Mouse (Mus musculus) thymus, adult 2 months (tissue): Measurements from ENCODE around the gene Cerk. TPM values are rescaled to one million over a fixed set of nuclear protein-coding genes. Genes with fewer than 3 reads are reported as not detected.

Experiments
- DNase-seq: peaks from one replicate; pipeline ENCODE4 v3.0.0; 2021
- H3K27ac ChIP-seq: fragments of 200-500 bp; 2 replicates; pipeline ENCODE4 v1.5.1; 2012; ENCODE audit warnings: low read length, control low read depth; ENCODE audit not compliant: control insufficient read depth, insufficient read depth
- H3K27me3 ChIP-seq: fragments of 200-500 bp; 2 replicates; pipeline ENCODE4 v1.6.1; 2012; ENCODE audit warnings: mild to moderate bottlenecking, low read length, moderate library complexity, mixed read lengths; ENCODE audit not compliant: control insufficient read depth, insufficient read depth
- H3K36me3 ChIP-seq: fragments of 200-500 bp; 2 replicates; pipeline ENCODE4 v1.6.1; 2012; ENCODE audit warnings: mild to moderate bottlenecking, low read length, moderate library complexity; ENCODE audit not compliant: control insufficient read depth, insufficient read depth
- H3K4me1 ChIP-seq: fragments of 200-500 bp; replicated peaks from 2 replicates; pipeline ENCODE4 v1.6.1; 2012; ENCODE audit warnings: low read length; ENCODE audit not compliant: control insufficient read depth, insufficient read depth
- H3K4me3 ChIP-seq: fragments of 200-500 bp; 2 replicates; pipeline ENCODE4 v1.5.1; 2012; ENCODE audit warnings: mild to moderate bottlenecking, low read length, control low read depth, moderate library complexity; ENCODE audit not compliant: control insufficient read depth, insufficient read depth
- CTCF ChIP-seq: fragments of 200-500 bp; IDR thresholded peaks from 2 replicates; pipeline ENCODE4 v1.5.1; 2012; ENCODE audit warnings: mild to moderate bottlenecking, control low read depth, low read length, moderate library complexity, borderline replicate concordance; ENCODE audit not compliant: control insufficient read depth, poor library complexity, insufficient read depth; ENCODE audit errors: extremely low read depth
- POLR2A ChIP-seq: fragments of 200-500 bp; IDR thresholded peaks from 2 replicates; pipeline ENCODE4 v1.6.1; 2012; ENCODE audit warnings: mild to moderate bottlenecking, low read length, control low read depth, moderate library complexity; ENCODE audit not compliant: control insufficient read depth, poor library complexity, insufficient read depth; ENCODE audit errors: extremely low read depth
- WGBS: fragments of 180-500 bp; shearing (Covaris S2); methylation state at CpG from one replicate; pipeline ENCODE4 v1.1.7; 2018; 5-methylcytosine and 5-hydroxymethylcytosine counted together
- polyA plus RNA-seq: library from polyadenylated mRNA; depleted of rRNA; stranded (reverse); fragments of >200 nt; gene quantifications from 2 replicates; pipeline ENCODE4 v1.2.3, GENCODE M21; 2012

The Cerk gene
- polyA plus RNA-seq, 1 experiment, result 180 TPM

- no peak overlapping the region for H3K4me3 ChIP-seq
- DNase-seq, result no peak
- WGBS, result 88% methylated on average over 10 of the region's 10 CpGs
Observed at GRCm38 (mm10) chr15:86188746-86189470, 3.0 kb upstream of the Cerk start.

GRCm38 (mm10) chr15:86188186-86188585 is 2.2 kb upstream of the Cerk start:
- Histone ChIP-seq H3K36me3 (no peaks in the 10 kb centered on the region), H3K4me3 (no peak overlapping the region), H3K27ac (no peak overlapping the region), H3K4me1 (peaks cover 35% of the 10 kb centered on the region), H3K27me3 (no peaks in the 10 kb centered on the region)
- WGBS, result 94% methylated on average over 5 of the region's 5 CpGs
- TF ChIP-seq CTCF, result no peak
- no peak for TF ChIP-seq POLR2A
- no peak for DNase-seq

More at GRCm38 (mm10) chr15:86188746-86189470, 3.0 kb upstream of the Cerk start:
- Histone ChIP-seq H3K36me3 (no peaks in the 10 kb centered on the region), H3K4me1 (peaks cover 29% of the 10 kb centered on the region), H3K27me3 (no peaks in the 10 kb centered on the region), H3K27ac (no peak overlapping the region)
- no peak for TF ChIP-seq POLR2A
- no peak for TF ChIP-seq CTCF

DNA sequence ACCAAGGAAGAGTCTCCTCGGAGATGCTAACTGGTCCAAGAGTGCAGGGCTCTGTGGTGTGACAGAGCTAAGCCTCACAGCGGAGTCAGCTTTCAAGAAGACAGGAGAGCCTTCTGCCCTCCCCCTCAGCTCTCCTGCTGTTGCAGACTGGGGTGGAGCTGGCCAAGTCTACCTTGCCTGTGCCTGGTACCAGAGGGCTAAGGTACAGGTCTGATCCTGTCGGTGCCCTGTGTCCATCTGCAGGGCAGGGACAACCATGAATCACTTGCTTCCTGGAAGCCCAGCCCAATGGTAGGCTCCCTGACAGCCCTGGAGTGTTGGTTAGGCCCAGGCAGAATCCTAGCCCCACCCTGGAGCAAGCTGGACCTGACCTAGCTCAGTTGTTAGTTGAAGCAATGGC is 745 bp upstream of the Cerk start:
- Histone ChIP-seq H3K4me1 (peaks cover 42% of the 10 kb centered on the region), H3K36me3 (no peaks in the 10 kb centered on the region), H3K27ac (no peak overlapping the region), H3K27me3 (no peaks in the 10 kb centered on the region), H3K4me3 (no peak overlapping the region)
- DNase-seq, result peak; percentile 14
- TF ChIP-seq CTCF (no peak), POLR2A (no peak)
- 85% methylated on average over 3 of the region's 3 CpGs for WGBS

GRCm38 (mm10) chr15:86184851-86185688 is 871 bp downstream of the Cerk start:
- DNase-seq, result peak; percentile 65
- H3K36me3 ChIP-seq, result no peaks in the 10 kb centered on the region
- H3K4me1 ChIP-seq, result peaks cover 42% of the 10 kb centered on the region
- peak overlapping the region; percentile 99 for H3K27ac ChIP-seq
- under 1% methylated on average over 68 of the region's 70 CpGs for WGBS
- H3K4me3 ChIP-seq, result peak overlapping the region; percentile 86
- TF ChIP-seq POLR2A, result peak; percentile 79
- TF ChIP-seq CTCF, result no peak
- no peaks in the 10 kb centered on the region for H3K27me3 ChIP-seq

DNA sequence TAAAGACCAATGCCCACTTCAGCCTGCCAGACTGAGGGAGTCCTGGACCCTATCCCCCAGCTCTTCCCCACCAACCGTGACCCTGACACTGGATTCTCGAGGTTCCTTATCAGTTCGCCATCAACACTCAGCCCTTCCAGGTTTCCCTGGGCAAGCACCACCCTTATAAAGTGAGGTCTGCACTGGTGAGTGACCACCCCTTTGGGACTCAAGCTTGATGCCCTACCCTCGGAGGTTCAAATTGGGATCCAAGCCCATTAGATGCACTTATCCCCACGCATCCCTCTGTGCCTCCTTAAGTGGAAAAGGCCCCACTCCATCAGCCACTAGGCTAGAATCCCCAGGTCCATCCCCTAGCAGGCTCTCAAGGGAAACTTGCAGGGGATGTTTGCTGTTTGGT is 1.9 kb downstream of the Cerk start:
- WGBS, result 61% methylated on average over 5 of the region's 5 CpGs
- Histone ChIP-seq H3K4me1 (peaks cover 44% of the 10 kb centered on the region), H3K27me3 (no peaks in the 10 kb centered on the region), H3K36me3 (no peaks in the 10 kb centered on the region), H3K27ac (peak overlapping the region; percentile 99), H3K4me3 (peak overlapping the region; percentile 86)
- no peak for TF ChIP-seq POLR2A
- peak; percentile 26 for DNase-seq

DNA sequence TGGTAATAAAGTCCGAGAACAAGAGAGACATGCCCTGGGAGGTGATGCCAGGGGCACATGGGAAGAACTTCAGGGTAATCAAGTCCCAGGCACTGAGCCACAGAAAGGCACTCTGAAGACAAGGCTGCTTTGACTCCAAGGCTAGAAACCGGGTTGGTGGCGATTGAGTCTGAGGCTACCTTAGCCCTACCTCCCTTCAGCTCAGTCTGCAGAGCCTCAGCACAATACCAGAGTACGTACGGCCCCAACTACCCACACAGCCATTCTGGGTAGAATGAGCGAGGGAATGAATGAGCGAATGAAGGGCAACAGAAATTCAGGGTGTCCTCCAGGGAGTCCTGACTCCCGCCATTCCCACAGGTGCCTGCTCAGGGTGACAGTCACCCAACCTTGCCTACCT is 2.5 kb downstream of the Cerk start:
- H3K27ac ChIP-seq, result peak overlapping the region; percentile 99
- no peaks in the 10 kb centered on the region for H3K27me3 ChIP-seq
- WGBS, result 76% methylated on average over 8 of the region's 8 CpGs
- TF ChIP-seq POLR2A (no peak), CTCF (no peak)
- peak; percentile 39 for DNase-seq
- peak overlapping the region; percentile 86 for H3K4me3 ChIP-seq
- no peaks in the 10 kb centered on the region for H3K36me3 ChIP-seq
- H3K4me1 ChIP-seq, result peaks cover 43% of the 10 kb centered on the region
